Mouse (Mus musculus): ENCODE results near the gene Ambn. TPM values are rescaled to one million over a fixed set of nuclear protein-coding genes. Genes with fewer than 3 reads are reported as not detected.
"Not testable (repeated sequence)": the region's sequence is repeated elsewhere in the genome, so short reads cannot be mapped to it uniquely, and the experiment has no call there.

Ambn gene
- 1.3 and 2.1 TPM in 2 replicates for polyA plus RNA-seq (2016; fragmentation: Nextera tagmentation; extraction: Ambion mirVana)

DNA sequence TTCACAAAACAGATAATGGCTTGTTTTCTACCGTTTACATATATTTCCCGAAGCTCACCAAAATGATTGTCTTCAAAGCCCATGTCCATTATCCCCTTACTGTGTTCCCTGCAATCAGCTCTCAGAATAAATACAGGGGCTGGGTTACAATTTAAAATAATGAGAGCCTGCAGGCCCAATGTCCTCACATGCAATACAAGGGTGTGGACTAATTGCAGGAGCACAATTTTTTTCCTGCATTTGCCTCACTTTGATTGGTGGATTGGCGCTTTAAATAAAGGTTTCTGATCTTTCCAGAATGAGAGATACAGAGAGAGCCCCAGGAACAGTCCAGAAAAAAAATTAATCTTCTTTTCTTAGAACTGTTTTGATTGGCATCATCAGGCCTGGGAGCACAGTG, at the start of gene Ambn:
Gene Ambn (plus strand): TSS at position 301 of the 400 bp plus-strand sequence.
- WGBS, result 87% methylated on average over 3 of the region's 3 CpGs

GRCm38 (mm10) chr5:88420319-88421065, 35.3 kb upstream of the Ambn start:
- 89% methylated on average over 8 of the region's 8 CpGs for WGBS
- H3K9me3 ChIP-seq, result no peaks in the 10 kb centered on the region
- no peak for ATAC-seq (ENCODE audit: insufficient number of reproducible peaks, insufficient read depth, low FRiP score, low TSS enrichment, low read depth)
- H3K9ac ChIP-seq (replicated peaks), result no peak overlapping the region
- no peaks in the 10 kb centered on the region for H3K4me1 ChIP-seq (replicated peaks)
- no peak overlapping the region for H3K4me3 ChIP-seq (replicated peaks)
- H3K27me3 ChIP-seq, result no peaks in the 10 kb centered on the region
- H3K36me3 ChIP-seq, result no peaks in the 10 kb centered on the region
- H3K4me2 ChIP-seq, result no peak overlapping the region
- no peak overlapping the region for H3K27ac ChIP-seq

More for the DNA sequence above, at the start of gene Ambn:
- Histone ChIP-seq H3K4me1 (replicated peaks) (no peaks in the 10 kb centered on the region), H3K36me3 (no peaks in the 10 kb centered on the region), H3K9me3 (no peaks in the 10 kb centered on the region), H3K4me2 (no peak within 1 kb of the TSS), H3K27ac (no peak within 1 kb of the TSS), H3K9ac (replicated peaks) (no peak within 1 kb of the TSS), H3K27me3 (no peaks in the 10 kb centered on the region), H3K4me3 (replicated peaks) (no peak within 1 kb of the TSS)
- no peak for ATAC-seq (ENCODE audit: insufficient number of reproducible peaks, insufficient read depth, low FRiP score, low TSS enrichment, low read depth)

DNA sequence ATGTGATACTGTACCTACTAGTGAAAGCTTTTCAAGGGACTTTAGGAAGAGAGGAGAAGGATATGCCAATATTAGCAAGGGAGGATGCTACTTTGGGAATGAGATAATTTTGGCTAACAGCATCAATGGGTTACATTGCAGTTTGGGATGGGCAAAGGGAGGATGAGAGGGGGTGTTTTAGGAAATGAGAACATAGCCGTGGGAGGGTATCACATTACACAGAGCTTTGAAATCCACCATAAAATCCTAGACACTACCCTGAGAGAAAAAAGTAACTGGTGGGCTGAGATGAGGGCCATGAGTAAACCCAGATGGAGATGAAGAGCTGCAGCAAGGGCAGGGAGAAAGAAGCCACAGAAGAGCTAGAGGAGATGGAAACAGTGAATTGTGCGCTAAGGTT, 30.9 kb upstream of the Ambn start:
- 49% methylated on average over 2 of the region's 2 CpGs for whole genome bisulfite sequencing
- H3K9ac ChIP-seq (replicated peaks); H3K4me2 ChIP-seq; H3K36me3 ChIP-seq; H3K9me3 ChIP-seq; H3K27ac ChIP-seq; ATAC-seq (ENCODE audit: insufficient number of reproducible peaks, insufficient read depth, low FRiP score, low TSS enrichment, low read depth); H3K4me1 ChIP-seq (replicated peaks); H3K27me3 ChIP-seq; H3K4me3 ChIP-seq (replicated peaks): not testable (repeated sequence)

DNA sequence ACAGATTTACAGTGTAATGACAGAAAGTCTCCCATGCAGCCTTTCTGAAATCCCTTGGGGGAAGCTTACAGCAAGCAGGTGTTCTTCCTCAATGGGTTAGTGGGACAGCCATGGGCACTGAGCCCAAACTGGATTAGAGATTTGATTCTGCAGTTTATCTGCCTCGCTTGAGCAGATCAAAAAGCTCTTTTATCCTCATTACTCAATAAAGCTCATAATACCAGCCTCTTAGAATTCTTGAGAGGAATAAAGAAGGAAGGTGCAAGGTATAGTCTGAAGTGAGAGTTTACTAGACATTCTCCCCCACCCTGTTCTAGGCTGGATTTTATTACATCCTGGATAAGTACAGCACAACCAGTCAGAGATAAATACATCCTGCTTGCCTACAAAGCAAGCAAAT, 29.0 kb upstream of the Ambn start:
- H3K4me3 ChIP-seq (replicated peaks), result no peak overlapping the region
- H3K9me3 ChIP-seq, result no peaks in the 10 kb centered on the region
- H3K27ac ChIP-seq, result no peak overlapping the region
- H3K36me3 ChIP-seq, result no peaks in the 10 kb centered on the region
- H3K9ac ChIP-seq (replicated peaks), result no peak overlapping the region
- 52% methylated on average over 1 of the region's 1 CpGs for WGBS
- H3K27me3 ChIP-seq, result no peaks in the 10 kb centered on the region
- no peak overlapping the region for H3K4me2 ChIP-seq
- ATAC-seq (ENCODE audit: insufficient number of reproducible peaks, insufficient read depth, low FRiP score, low TSS enrichment, low read depth), result no peak; the same call in 1 of the 2 replicates
- H3K4me1 ChIP-seq (replicated peaks), result no peaks in the 10 kb centered on the region

DNA sequence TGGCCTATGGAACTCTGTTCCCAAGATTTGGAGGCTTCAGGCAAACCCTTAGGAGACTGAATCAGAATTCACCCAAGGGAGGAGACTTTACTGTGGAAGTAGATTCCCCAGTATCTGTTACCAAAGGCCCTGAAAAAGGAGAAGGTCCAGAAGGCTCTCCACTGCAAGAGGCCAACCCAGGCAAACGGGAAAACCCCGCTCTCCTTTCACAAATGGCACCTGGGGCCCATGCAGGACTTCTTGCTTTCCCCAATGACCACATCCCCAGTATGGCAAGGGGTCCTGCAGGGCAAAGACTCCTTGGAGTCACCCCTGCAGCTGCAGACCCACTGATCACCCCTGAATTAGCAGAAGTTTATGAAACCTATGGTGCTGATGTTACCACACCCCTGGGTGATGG, 11.7 kb downstream of the Ambn start:
- H3K4me3 ChIP-seq (replicated peaks), result no peak overlapping the region
- H3K27ac ChIP-seq, result no peak overlapping the region
- H3K9ac ChIP-seq (replicated peaks), result no peak overlapping the region
- no peak overlapping the region for H3K4me2 ChIP-seq
- no peaks in the 10 kb centered on the region for H3K9me3 ChIP-seq
- H3K27me3 ChIP-seq, result no peaks in the 10 kb centered on the region
- WGBS, result 89% methylated on average over 2 of the region's 2 CpGs
- no peaks in the 10 kb centered on the region for H3K4me1 ChIP-seq (replicated peaks)
- H3K36me3 ChIP-seq, result no peaks in the 10 kb centered on the region
- ATAC-seq (ENCODE audit: insufficient number of reproducible peaks, insufficient read depth, low FRiP score, low TSS enrichment, low read depth), result no peak

DNA sequence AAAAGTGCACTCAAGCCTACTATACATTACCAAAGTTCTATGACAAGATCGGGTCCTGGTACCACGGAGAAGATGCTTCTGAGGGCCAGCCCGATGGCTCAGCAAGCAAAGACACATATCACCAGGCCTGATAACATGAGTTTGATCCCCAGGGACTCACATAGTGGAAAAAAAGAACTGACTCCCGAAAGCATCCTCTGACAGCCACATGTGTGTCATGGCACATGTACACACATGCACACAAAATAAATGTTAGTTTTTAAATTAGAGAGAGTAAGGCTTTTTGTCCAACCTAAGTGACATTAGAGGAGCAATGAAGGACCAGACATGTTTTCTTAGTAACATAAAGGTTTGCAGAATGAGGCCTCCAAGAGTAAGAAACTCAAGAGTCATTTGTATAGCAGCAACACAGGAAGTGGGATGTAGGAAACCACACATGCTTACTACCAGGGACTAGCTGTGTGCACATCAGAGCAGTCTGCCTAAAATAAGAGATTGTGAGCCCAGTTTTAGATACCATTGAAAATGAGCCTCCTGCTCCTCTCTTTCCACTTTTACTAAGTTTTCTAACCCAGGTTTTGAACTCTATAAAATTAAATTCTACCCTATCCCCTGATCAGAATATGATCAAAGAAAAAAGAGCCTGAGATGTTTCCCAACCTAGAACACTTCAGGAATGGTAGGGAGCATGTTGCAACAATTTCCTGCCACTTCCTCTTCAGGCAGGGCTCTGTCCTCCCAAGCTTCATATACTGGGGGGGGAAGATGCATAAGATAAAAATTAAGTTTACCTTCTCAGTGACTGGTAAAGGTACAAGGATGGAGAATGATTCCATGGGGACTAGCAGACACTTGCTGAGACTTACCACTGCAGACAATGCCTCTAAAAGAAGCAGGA, 13.3 kb downstream of the Ambn start:
- H3K4me1 ChIP-seq (replicated peaks), result no peaks in the 10 kb centered on the region
- H3K27ac ChIP-seq, result no peak overlapping the region
- H3K9ac ChIP-seq (replicated peaks), result no peak overlapping the region
- no peak overlapping the region for H3K4me3 ChIP-seq (replicated peaks)
- ATAC-seq (ENCODE audit: insufficient number of reproducible peaks, insufficient read depth, low FRiP score, low TSS enrichment, low read depth), result no peak
- no peaks in the 10 kb centered on the region for H3K27me3 ChIP-seq
- H3K36me3 ChIP-seq, result no peaks in the 10 kb centered on the region
- H3K4me2 ChIP-seq, result no peak overlapping the region
- WGBS, result 89% methylated on average over 4 of the region's 4 CpGs
- H3K9me3 ChIP-seq, result no peaks in the 10 kb centered on the region

DNA sequence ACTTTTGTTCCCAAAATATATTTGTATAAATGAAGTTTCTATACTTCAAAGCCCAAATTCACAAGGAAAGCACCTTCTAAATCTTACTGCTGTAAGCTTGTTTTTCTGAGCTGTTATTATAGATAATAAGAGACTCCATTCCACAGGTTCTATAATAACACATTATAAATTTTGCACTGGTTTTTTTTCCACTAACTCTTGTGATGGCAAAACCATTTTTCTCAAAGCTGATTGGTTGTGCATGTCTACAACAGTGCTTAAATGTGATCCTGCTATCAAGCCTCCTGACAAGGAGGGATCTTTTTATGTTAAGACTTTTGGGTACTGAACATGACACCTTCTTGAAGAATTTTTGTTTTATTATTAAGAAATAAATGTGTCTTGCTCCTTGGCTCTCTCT, 31.9 kb downstream of the Ambn start, which contains the start of gene Enam:
Gene Enam (plus strand): TSS at position 301 of the 400 bp plus-strand sequence.
- Histone ChIP-seq H3K9me3 (no peaks in the 10 kb centered on the region), H3K27ac (no peak within 1 kb of the TSS), H3K4me3 (replicated peaks) (no peak within 1 kb of the TSS), H3K4me2 (no peak within 1 kb of the TSS), H3K4me1 (replicated peaks) (no peaks in the 10 kb centered on the region), H3K27me3 (no peaks in the 10 kb centered on the region), H3K36me3 (no peaks in the 10 kb centered on the region), H3K9ac (replicated peaks) (no peak within 1 kb of the TSS)
- no peak for ATAC-seq (ENCODE audit: insufficient number of reproducible peaks, insufficient read depth, low FRiP score, low TSS enrichment, low read depth)

- 75% methylated on average over 2 of the region's 2 CpGs for WGBS
- Histone ChIP-seq H3K4me2 (no peak overlapping the region), H3K4me1 (replicated peaks) (no peaks in the 10 kb centered on the region), H3K9me3 (no peaks in the 10 kb centered on the region), H3K27me3 (no peaks in the 10 kb centered on the region), H3K4me3 (replicated peaks) (no peak overlapping the region), H3K36me3 (no peaks in the 10 kb centered on the region), H3K27ac (no peak overlapping the region), H3K9ac (replicated peaks) (no peak overlapping the region)
- no peak for ATAC-seq (ENCODE audit: insufficient number of reproducible peaks, insufficient read depth, low FRiP score, low TSS enrichment, low read depth)
Observed at GRCm38 (mm10) chr5:88489004-88489403, 33.2 kb downstream of the Ambn start.

GRCm38 (mm10) chr5:88491111-88491510, 35.3 kb downstream of the Ambn start:
- no peaks in the 10 kb centered on the region for H3K36me3 ChIP-seq
- ATAC-seq (ENCODE audit: insufficient number of reproducible peaks, insufficient read depth, low FRiP score, low TSS enrichment, low read depth), result no peak
- no peaks in the 10 kb centered on the region for H3K4me1 ChIP-seq (replicated peaks)
- H3K4me2 ChIP-seq, result no peak overlapping the region
- no peaks in the 10 kb centered on the region for H3K9me3 ChIP-seq
- H3K9ac ChIP-seq (replicated peaks), result no peak overlapping the region
- no peaks in the 10 kb centered on the region for H3K27me3 ChIP-seq
- H3K27ac ChIP-seq, result no peak overlapping the region
- no peak overlapping the region for H3K4me3 ChIP-seq (replicated peaks)
- 81% methylated on average over 5 of the region's 5 CpGs for whole genome bisulfite sequencing

- 86% methylated on average over 3 of the region's 3 CpGs for WGBS
- ATAC-seq (ENCODE audit: insufficient number of reproducible peaks, insufficient read depth, low FRiP score, low TSS enrichment, low read depth), result no peak
- no peak overlapping the region for H3K4me2 ChIP-seq
- H3K4me3 ChIP-seq (replicated peaks), result no peak overlapping the region
- no peak overlapping the region for H3K9ac ChIP-seq (replicated peaks)
- no peaks in the 10 kb centered on the region for H3K27me3 ChIP-seq
- no peaks in the 10 kb centered on the region for H3K9me3 ChIP-seq
- H3K4me1 ChIP-seq (replicated peaks), result no peaks in the 10 kb centered on the region
- H3K27ac ChIP-seq, result no peak overlapping the region
- H3K36me3 ChIP-seq, result no peaks in the 10 kb centered on the region
Observed at GRCm38 (mm10) chr5:88499781-88500180, 44.0 kb downstream of the Ambn start.

DNA sequence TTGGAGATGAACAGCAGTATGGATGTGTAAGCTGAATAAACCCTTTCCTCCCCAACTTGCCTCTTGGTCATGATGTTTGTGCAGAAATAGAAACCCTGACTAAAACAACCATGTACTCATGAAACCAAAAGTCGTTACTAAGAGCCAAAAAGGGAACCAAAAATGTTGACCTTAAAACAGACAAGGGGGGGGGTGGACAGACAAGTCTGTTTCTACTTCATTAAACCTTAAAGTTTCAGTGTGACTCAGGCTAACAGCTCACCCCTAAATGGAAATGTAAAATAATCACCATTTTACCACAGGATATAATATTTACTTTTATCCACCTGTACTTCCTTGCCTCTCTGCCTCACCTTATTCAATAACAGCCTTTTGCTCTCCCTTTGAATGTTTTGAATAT, 52.8 kb downstream of the Ambn start:
- no peaks in the 10 kb centered on the region for H3K9me3 ChIP-seq
- no peak overlapping the region for H3K9ac ChIP-seq (replicated peaks)
- H3K4me1 ChIP-seq (replicated peaks), result no peaks in the 10 kb centered on the region
- H3K4me3 ChIP-seq (replicated peaks), result no peak overlapping the region
- H3K27ac ChIP-seq, result no peak overlapping the region
- ATAC-seq (ENCODE audit: insufficient number of reproducible peaks, insufficient read depth, low FRiP score, low TSS enrichment, low read depth), result no peak
- 66% methylated on average over 1 of the region's 1 CpGs for WGBS
- no peaks in the 10 kb centered on the region for H3K36me3 ChIP-seq
- H3K4me2 ChIP-seq, result no peak overlapping the region
- H3K27me3 ChIP-seq, result no peaks in the 10 kb centered on the region

All from limb, embryonic 12.5 days (tissue).